Mouse (Mus musculus) CH12.LX (cell line): ENCODE data around the gene Syt2.

ENCODE experiments used
- CTCF ChIP-seq, 2 experiments: IDR thresholded peaks in 1 of 2; conservative IDR thresholded peaks in 1 of 2; 2 replicates each; pipeline ENCODE4 v1.5.1; 2011 to 2012; ENCODE audit warnings: low read depth in 2 of 2, low read length in 2 of 2, improper control_type of control experiment in 1 of 2, inconsistent platforms in 1 of 2, mild to moderate bottlenecking in 1 of 2, moderate library complexity in 1 of 2
- MYC ChIP-seq: IDR thresholded peaks from 2 replicates; pipeline ENCODE4 v1.6.1; 2011; ENCODE audit warnings: low read depth, mild to moderate bottlenecking, improper control_type of control experiment, low read length
- RCOR1 ChIP-seq: conservative IDR thresholded peaks from 2 replicates; pipeline ENCODE4 v1.6.1; 2012; ENCODE audit warnings: low read depth, mild to moderate bottlenecking, inconsistent platforms, low read length, improper control_type of control experiment
- ZKSCAN1 ChIP-seq: IDR thresholded peaks from 2 replicates; pipeline ENCODE4 v1.6.1; 2012; ENCODE audit warnings: low read depth, inconsistent platforms, low read length, improper control_type of control experiment, borderline replicate concordance

GRCm38 (mm10) chr1:134641507-134641906 lies 5.0 kb upstream of the Syt2 start:
- no peak for TF ChIP-seq RCOR1
- TF ChIP-seq MYC = no peak
- no peak for TF ChIP-seq ZKSCAN1
- peak; percentile 11 to 60; a peak in 2 of 4 replicates for TF ChIP-seq CTCF (conservative IDR thresholded peaks at IDR 0.05 in 1 of 2, IDR thresholded peaks at IDR 0.05 in 1 of 2; ENCODE audit: low read depth in 2 of 2, low read length in 2 of 2)
